Mouse (Mus musculus): ENCODE data around the gene Adamtsl3.

- TF ChIP-seq CTCF (IDR thresholded peaks at IDR 0.05; ENCODE audit: low read depth) (no peak), EP300 (optimal IDR thresholded peaks at IDR 0.05) (no peak)
Observed at GRCm38 (mm10) chr7:82397632-82398031, 62.1 kb downstream of the Adamtsl3 start.

All from stomach, postnatal 0 days (tissue).